Mouse (Mus musculus) urinary bladder, postnatal 14 days (tissue): ENCODE data around the gene Crtc3.
A peak's percentile ranks its signal among the peaks of the same experiment; 100 is the strongest.

ENCODE experiments used
- DNase-seq: peaks from one replicate; pipeline ENCODE4 v3.0.0; 2021; ENCODE audit warnings: low spot score

The Crtc3 gene

DNA sequence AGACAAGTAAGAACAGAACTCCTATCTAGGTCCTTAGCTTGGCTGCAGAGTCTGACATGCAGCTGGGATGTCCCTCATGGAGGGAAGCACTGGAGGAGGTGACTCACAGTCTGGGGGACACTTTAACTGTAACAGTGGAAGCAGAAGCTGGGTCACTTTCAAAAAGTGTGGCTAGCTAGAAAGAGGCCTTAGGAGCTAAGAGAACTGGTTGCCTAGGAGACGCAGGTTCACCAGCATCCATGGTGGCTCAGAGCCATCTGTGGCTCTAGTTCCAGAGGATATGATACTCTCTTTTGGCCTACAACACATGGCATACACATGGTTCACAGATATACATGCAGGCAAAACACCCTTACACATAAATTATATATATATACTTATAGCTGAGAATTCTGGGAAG is 86.1 kb downstream of the Crtc3 start:
- DNase-seq, result no peak

DNA sequence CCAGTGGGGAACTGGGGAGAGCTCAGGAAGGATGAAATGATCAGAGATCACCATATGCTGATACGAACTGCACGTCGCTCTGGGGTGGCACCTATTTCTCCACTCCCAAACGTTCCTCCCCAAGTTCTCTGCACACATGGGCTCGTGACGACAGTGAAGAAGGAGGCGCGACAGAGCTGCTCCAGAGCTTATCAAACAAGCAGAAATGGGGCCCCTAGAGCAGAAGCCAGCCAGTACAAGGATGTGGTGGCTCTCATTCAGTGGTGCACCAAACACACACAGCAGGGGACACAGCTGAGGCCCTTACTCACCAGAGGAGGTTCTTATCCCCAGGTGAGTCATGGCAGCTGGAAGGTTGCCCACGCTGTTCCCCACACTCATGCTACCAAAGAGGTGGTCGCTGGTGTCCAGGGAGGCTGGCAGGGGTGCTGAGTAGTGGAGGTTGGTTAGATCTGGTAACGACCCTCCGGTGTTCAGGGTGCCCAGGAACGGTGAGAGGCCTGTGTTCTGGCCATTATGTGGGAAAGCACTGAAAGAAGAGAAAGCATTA is 90.2 kb downstream of the Crtc3 start:
- no peak for DNase-seq

DNA sequence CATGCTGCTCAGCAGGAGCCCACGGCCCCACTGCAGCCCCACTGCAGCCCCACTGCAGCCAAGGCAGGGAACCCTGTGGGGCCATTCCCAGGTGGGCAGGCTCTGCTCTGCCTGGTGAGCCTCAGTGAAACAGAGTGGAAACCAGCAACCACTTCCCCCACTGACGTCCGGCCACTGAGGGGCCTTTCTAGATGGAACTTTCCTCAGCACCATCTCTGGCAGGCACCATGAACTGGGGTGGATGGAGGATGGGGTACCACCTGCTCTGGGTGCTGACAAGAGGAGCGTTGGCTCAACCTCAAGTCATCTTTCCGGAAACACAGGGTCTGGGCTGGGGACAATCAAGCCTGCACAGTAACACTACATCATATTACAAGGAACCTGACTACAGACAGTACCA is 90.8 kb downstream of the Crtc3 start:
- no peak for DNase-seq

DNA sequence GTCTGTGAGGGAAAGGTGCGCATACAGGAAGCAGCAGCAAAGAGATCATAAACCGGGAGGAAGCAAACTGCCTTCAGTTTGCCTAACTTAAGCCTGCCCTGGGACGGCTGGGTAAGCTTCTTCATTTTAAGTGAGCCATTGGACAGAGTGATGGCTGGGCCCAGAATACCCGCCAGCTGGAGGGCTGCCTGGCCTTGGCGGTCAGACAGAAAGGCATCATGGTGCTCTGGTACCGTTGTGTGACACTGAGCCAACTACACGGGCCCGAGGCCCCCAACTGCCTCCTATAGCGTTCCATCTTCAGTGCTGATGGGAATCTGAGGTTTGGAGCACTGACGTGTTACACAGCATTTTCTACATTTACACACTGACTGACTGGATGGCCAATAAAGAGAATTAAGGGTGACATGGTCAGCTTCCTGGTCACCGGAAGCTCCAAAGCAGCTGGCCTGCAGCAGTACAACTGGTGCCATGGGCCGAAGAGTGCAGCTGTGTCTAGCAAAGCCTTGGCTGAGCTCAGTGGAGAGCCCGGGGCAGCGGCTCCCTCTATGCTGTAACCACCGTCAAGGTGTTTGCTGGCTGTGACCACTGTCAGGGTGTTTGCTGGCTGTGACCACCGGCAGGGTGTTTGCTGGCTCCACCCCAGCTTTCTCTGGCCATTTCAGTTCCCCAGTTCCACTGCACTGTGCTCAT is 99.5 kb downstream of the Crtc3 start:
- no peak for DNase-seq

DNA sequence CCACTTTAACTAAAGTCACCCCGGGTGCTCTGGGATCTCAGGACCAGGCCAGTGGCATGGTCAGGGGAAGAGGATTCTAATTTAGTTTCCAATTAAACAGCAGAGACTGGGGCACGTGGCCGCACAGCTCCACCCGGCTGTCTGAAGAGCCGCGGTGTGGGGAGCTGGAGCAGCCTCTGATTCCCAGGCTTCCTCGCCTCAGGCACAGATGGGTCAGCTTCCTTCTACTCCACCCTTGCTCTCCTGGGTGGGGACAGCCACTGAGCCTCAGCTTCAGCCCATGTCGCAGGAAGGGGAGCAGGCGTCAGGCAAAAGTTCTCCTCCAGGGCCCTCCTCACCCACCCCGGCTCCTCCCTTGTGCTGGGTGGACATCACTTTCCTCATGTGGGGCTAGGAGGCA is 101.0 kb downstream of the Crtc3 start:
- DNase-seq, result no peak

DNA sequence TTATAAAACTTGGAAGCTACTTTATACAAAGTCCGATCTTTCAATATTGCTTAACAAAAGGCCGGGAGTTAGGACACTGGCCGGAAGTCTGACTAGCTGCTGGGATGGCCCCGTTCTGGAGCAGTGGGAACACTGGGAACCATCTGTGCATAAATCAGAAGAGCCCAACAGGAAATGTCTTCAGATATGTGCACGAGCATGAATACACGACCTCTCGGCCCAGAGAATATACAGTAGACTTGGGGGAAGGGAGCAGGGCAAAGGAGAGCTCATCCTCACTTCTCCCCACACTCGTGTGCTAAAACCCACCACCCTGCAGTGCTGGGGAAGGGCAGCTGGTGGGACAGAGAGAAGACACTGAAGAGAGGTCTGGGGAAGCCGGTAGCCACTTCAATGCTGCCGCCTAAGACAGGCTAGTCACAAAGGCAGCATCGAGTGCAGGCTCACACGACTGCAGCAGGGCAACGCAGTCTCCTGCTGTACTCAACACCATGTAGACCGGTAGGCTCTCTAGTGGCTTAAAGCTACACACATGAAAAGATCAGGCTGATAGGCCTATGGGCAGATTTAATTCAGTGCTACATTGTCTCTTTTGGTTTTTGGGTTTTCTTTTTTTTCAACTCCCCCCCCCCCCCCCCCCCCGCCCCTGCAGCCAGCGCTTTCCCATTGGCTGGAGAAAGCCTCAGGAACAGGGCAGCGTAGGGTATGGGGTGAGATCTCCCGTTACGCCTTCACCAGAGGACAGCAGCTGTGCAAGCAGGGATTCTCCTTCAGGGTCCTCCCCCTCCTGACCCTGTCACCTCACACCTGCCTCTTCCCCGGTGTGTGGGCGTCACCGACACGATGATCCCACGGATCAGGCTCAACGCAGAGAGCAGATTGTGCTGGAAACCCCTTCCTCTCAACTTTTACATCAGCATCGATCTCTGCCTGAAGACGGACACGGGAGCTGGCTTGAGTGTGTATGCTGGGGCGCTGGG is 101.7 kb downstream of the Crtc3 start:
- DNase-seq, result no peak

DNA sequence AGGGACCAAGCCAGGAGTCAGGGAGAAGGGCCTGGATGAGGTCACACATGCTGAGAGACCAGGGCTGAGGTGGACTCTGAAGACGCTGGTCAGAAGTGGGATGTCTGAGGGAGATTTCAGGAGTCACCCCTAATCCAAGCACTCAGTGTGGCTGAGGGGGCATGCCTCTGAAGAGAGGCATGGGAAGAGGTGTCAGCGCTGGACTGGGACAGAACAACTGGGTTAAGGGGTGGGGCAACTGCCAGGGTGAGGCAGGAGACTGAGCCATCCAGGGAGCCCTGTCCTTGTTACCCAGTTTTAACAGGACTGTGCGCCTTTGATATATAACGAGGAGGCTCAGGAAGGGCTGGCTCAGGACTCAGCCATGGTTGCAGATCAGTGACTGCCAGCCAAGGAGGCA is 102.5 kb downstream of the Crtc3 start:
- no peak for DNase-seq

DNA sequence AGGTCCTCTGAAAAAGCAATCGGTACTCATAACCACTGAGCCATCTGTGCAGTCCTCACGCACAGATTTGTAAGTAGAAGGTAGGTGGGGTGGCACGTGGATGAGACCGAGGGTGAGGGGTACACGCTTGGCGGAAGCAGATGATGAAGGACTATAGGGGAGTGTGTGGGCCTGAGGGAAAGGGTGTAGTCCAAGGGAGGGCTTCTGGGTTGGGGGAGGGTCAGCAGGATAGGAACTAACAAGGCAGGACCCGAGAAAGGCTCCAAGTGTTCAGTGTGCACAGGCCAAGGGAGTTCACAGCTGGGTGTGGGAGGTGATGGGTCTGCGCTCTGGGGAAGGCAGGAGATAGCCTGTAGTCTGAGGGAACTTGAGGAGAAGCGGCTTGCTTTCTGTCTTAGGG is 103.3 kb downstream of the Crtc3 start:
- DNase-seq, result no peak

DNA sequence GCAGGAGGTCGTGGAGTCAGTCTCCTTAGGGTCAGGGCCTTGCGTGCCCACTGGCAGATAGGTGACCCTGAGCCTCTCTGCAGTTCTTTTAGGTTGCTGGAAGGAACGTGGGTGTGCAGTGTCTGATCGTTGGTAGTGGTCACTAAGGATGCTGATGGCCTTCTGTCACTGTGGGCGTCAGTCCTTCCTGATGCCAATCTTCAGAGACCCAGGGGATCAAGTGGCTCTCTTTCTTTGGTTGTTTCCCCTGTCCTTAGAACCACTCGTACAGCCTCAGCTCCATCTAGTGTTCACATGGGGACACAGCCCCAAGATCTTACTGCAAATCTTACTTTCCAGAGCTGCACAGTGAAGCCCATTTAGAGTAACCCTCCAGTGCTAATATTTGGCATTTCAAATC is 104.7 kb downstream of the Crtc3 start:
- peak; percentile 59 for DNase-seq

DNA sequence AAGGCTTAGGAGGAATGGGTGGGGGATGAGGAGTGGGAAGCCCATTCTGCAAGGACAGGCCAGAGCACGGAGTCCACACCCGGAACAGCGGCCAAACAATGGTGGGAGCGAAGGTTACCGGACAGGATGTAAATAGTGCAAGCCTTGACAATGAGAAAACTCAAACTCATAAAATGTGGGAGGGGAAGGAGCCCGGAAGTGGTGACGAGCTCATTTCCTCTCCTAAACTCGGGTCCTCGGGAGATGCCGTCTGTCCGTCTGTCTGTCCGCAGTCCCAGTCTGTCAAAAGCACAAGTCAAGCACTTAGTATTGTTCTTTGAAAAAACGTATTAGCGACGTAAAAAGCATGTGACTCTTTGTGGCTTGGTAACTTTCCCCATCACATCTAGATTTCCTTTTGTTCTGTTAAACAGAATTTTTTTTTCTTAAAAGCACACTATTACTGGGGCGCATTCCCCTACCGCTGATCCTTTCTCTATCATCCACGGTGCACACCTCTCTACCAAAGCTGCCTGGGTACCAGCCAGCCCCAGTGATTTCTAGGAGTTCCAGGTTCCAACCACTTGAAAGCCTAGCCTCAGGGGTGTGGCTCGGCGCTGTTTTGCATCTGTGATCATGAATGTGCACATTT is 105.7 kb downstream of the Crtc3 start:
- peak; percentile 22 for DNase-seq

DNA sequence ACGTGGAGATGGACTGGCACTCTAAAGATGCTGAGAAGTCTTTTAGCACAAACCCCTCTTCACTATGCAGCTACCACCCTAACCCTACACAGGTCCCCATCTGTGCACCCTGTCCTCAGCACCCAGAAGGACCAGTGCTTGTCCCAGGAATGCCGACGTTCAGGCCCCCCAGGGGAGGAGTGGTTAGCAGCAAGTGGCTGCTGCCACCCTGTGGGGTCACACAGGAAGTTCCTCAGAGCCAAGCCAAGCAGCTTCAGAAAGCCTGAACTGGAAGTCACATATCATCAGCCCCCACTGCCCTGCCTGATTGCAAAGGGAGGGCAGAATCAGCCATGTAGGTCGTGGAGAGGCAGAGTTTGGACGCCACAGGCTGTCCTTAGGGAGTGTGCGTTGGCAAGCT is 108.3 kb downstream of the Crtc3 start:
- DNase-seq, result no peak

DNA sequence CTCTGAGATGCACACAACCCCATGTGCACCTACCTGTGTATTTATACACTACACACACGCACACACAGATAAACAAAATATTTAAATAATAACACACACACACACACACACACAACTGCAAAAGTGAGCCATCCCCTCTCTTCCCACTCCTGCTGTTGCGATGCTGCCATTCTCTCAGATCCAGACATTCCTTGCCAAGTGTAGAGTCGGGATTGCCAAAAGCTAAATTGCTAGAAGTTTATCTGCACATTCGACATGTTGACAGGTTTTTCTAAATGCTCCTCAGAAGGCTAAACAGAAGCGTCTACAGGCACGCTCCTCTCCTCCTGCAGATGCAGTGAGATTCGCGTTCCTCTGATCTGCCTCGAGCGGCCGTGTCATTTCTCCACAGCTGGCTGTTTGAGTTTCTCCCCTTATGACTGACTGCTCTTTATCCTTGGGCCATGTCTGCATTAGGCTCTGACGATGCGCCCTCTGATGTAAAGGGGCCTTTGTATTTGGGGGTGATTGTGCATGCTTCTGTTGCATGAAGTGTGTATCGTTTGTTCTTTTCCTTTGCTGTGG is 111.2 kb downstream of the Crtc3 start:
- DNase-seq, result no peak

DNA sequence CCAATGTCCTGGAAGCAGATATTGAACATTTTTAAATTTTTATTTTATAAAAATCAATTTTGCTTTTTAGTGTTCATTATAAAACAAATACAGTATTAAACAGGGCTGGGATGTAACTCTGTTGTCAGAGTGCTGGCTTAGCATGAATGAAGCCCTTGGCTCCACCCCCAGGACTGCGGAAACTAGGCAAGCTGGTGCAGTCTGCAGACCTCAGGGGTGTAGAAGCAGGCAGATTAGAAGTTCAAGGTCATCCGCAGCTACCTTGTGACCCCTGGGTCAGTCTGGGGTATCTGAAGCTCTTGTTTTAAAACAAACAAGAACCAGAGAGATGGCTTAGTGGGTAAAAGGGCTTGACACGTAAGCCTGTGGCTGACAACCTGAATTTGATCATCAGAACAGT is 112.1 kb downstream of the Crtc3 start:
- no peak for DNase-seq

DNA sequence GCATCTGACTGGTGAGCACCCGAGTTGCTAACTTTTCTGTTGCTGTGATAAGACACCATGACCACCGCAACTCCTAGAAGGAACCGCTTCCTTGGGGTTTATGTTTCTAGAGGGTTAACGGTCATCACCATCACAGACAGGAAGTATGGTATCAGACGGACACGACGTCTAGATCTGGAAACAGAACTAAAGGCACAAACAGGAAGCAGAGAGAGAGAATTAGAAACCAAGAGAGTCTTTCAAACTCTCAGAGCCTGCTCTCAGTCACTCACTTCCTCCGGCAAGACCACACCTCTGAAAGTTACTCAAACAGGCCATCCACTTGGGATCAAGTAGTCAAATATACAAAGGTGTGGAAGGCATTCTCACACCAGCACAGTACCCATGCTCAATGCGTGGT is 112.9 kb downstream of the Crtc3 start:
- no peak for DNase-seq

DNA sequence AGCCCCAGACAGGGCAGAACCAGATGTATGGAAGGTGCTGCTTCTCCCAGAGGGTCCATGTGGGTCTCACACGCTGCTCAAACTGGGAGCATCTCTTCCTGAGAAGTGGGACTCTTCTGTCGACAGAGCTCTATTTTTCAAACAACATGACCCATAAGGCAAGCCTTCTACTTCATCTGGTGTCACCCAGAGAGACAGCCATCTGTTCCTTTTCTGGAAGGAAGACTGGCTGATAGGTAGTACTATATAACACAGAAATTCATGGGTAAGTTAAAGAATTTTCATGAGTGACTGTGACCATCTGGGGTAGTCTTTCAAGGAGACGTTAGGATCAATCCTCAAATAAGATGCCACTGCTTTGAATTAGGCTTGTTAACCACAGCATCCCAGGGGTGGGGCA is 115.6 kb downstream of the Crtc3 start:
- DNase-seq, result no peak

DNA sequence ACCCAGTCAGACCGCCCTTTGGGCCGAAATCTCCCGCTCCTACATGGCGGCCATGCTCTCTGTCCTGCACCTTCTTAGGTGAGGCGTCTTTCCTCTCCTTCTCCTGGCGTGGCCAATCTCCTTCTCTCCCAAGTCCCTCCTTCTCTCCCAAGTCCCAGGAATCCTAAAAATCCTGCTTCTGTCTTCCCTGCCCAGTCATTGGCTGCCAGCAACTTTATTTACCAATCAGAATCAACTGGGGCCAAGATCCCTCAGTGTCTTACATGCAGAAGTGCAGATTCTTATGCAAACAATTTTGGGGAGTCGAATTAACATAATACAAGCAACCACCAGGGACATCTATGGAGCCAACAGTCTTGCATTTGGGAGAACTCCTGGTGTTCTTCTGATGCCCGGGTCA is 120.7 kb downstream of the Crtc3 start:
- DNase-seq, result no peak

DNA sequence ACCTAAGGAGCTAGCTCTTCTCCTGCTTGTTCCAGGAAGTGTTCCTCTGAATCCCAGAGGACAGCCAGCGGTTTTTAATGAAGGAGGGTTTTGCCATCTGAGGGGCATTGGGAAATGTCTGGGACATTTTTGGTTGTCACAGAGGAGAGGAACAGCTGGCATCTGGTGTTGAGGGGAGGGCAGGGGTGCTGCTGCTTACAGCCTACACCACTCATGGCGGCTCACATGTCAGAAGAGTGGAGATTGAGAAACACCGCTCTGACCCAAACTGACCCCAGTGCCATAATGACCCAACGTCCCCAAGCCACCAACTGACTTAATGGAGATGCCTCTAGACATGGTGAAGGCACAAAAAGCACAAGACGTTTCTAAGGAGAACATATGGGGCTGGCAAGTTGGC is 126.7 kb downstream of the Crtc3 start:
- DNase-seq, result no peak

DNA sequence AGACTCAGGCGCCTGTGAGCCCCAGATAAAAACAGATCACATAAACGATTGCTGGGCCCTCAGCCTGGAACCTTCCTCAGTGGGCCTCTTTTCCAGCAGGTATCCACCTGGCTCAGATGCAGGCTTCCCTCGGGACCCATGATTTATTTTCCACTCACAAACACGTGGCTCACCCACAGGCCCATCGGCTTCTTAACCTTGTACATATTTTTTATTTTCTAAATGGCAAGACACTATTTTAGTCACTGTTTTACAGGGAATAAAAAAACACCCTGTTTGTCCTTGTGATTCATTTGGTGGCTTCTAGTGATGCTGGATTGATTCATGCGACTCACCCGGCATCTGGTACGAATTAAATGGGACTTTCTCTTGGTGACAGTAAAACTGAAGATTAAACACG is 127.4 kb downstream of the Crtc3 start:
- no peak for DNase-seq

DNA sequence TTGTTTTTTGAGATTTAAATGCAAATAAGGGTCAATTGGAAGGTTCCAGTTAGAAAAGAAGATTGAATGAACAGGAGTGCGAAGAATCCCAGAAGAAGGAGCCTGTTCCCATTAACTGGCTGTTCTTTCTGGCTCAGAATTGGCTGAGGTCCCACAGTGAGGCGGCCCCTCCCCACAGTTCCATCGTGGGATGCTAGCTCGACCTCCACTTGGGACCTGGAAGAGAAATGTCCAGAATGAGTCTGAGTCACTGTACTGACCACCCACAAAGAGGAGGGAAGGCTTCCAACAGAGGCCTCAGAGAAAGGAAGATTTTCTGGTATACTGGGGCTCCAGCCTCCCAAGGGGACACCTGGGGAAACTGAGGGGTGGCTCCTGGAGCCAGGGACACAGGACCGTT is 130.1 kb downstream of the Crtc3 start:
- DNase-seq, result no peak

DNA sequence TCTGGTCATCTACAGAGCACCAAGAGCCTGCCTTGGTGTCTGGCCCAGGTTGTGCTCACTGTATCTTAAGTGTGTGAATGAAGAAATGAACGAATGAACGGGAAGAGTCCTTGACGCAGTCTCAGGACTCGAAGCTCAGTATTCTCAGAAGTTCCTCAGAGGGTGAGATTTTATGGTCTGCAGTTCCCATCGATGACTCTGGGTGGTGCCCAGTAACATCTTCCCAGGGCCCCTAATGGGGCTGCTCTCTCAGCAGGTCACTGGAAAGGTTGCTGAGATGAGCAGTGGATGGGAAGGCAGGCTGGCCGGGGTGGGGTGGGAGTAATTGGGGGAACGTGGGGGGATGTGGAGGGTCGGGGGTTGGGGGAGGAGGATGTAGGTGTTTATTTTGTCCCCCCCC is 130.6 kb downstream of the Crtc3 start:
- DNase-seq, result no peak

DNA sequence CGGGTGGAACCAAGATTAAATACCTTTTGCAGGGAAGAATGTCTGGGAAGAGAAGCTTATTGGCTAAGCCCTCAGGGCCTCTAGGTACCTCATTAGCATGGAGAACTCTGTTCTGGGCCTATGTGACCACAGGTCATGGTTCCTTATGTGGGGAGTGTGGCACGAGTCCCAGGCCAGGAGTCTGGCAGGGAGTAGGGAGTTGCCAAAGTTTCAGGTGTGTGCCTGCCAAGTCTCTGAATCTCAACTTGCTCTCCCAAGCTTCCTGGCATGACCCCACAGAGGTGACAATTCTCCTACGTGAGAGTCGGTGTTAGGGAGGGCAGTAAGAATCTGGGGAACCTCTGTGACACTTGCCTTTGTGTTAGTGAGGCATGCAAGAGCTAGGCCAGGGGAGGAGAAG is 131.5 kb downstream of the Crtc3 start:
- no peak for DNase-seq

DNA sequence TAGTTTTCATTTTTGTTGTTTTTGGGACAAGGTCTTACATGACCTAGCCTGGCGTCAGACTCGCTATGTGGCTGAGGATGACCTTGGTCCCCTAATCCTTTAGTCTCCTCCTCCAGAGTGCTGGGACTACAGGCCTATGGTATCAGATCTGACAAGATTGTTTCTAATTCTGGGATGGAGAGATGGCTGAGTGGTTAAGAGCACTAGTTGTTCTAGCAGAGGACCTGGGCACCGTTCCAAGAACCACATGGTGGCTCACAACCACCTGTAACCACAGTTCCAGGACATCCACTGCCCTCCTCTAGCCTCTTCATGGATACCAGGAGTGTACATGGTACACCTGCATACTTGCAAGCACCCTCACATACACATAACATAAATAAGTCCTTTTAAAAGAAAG is 132.5 kb downstream of the Crtc3 start:
- DNase-seq, result peak; percentile 23
